Mouse (Mus musculus) left cerebral cortex, adult 9 months (tissue): ENCODE data around the gene Ppbp.
"Not testable (repeated sequence)": the region's sequence is repeated elsewhere in the genome, so short reads cannot be mapped to it uniquely, and the experiment has no call there.

Experiments
- DNase-seq, 2 experiments: peaks; one replicate each; pipeline ENCODE4 v3.0.0; 2022; ENCODE audit warnings: low spot score in 2 of 2

Gene Ppbp

DNA sequence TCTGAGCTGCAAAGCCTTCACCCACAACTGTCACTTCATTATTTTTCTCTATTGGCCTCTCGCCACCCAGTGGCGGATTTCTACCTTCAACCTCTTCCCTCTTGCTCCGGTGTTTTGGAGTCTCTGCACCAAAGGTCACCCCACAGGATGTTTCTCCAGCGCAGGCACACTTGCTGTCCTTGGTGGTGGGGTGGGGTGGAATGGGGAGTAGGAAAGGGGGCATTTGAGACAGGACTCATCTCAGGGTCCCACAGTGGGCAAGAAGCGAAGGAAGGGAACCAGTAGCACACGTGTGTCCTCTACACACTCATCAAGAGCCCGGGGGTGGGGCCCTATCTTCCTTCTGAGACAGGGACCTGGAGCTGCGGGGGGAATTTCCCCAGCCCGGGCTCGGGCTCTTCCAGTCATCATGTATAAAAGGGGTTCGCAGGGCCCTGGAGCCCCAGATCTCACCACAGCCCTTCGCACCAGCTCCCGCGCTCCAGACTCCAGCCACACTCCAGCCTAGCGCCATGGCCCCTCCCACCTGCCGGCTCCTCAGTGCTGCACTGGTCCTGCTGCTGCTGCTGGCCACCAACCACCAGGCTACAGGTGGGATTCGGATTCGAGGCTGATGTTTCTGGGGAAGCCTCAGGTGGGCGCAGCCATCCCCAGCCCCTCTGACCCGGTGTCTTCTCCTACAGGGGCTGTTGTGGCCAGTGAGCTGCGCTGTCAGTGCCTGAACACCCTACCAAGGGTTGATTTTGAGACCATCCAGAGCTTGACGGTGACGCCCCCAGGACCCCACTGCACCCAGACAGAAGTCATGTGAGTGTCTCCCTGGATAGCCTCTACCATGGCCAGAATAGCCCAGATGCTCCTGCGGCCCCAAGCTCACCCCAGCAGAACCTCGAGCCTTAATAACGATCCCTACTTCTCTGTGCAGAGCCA lies 17.6 kb downstream of the Ppbp start, which contains the start of gene Cxcl3:
Gene Cxcl3 (plus strand): TSS at position 445 of the 930 bp plus-strand sequence.
- DNase-seq: no peak

- DNase-seq: no peak
Observed at GRCm38 (mm10) chr5:90788114-90788513, 19.8 kb downstream of the Ppbp start.

- no peak for DNase-seq
Observed at GRCm38 (mm10) chr5:90789306-90790073, 21.2 kb downstream of the Ppbp start.

DNA sequence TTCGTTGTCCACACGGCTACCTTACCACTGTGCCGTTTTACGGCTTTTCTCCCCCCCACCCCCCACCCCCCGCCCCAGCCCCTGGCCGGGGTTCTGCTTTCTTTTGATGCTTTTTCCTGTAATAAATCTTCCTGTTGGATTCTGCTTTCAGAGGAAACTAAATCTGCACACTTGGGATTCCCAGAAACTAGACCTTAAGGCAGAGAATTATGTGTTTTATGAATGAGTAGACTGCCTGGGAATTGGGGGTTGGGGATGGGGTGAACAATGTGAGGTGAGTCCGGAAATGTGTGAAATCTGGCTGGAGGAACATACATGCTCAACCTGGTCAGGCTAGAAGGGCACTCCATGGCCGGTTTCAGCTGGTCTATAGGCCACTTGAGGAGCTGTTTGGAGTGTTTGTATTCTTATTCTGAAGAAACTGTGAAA lies 21.8 kb downstream of the Ppbp start:
- DNase-seq: no peak

DNA sequence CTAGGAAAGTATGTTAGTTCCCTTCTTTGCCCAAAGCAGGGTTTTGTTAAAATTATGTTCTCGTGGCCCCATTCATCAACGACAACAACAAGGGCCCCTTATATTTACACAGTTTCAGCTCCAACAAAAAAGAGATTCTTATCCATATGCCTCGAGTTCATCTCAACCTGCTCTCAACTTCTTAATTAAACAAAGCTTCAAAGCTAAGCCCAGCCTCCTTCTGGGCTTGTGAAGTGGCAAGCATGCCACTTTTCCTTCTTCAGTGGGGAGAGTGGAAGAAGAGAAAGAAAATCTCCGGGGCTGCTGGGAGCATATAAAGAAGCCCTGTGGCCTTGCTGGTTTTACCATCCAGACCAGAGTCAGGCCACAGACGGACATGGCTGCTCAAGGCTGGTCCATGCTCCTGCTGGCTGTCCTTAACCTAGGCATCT lies 25.9 kb downstream of the Ppbp start, which contains the start of gene Cxcl15:
Gene Cxcl15 (plus strand): TSS at position 340 of the 431 bp plus-strand sequence.
- no peak for DNase-seq

DNA sequence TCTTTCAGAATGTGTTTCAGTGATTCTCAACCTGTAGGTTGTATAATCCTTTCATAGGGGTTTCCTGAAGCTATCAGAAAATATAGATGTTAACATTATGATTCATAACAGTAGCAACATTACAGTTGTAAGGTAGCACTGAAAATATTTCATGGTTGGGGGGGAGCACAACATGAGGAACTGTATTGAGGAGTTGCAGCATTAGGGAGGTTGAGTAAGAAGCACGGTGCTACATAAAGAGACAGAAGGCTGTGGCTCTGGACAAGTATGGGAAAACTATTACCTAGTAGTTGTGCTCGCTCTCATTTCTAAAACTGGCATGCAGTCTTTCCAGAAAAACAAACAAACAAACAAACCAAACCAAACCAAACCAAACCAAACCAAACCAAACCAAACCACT lies 27.1 kb downstream of the Ppbp start:
- not testable (repeated sequence) for DNase-seq

DNA sequence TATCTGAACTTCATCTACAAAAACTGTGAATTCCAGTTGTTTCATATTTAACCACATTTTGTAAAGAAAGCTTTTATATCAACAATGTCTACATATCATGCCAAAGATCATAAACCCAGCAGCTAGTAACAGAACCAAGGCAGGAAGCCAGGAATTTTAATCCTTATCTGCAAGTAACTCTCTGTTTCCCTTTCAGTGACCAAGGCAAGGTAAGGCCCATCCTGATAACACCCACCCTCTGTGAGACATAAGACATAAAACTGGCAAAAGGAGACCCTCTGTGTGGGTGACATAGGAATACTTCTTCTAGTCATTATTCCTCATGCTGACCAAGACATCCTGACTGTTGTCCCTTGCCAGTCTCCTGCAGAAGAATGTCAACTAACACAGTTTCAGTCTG lies 36.3 kb downstream of the Ppbp start:
- DNase-seq: no peak

- DNase-seq: no peak
Observed at GRCm38 (mm10) chr5:90806050-90806449, 37.7 kb downstream of the Ppbp start.

- DNase-seq: no peak
Observed at GRCm38 (mm10) chr5:90807176-90807950, 39.0 kb downstream of the Ppbp start.
